Mouse (Mus musculus) myocyte (in vitro differentiated cells): Measurements from ENCODE around the gene F13a1. TPM values are rescaled to one million over a fixed set of nuclear protein-coding genes. Genes with fewer than 3 reads are reported as not detected.

Source experiments
- H3K27me3 ChIP-seq: one replicate; pipeline ENCODE4 v1.6.1; 2011; ENCODE audit not compliant: control insufficient read depth, insufficient read depth, insufficient read length
- H3K36me3 ChIP-seq: one replicate; pipeline ENCODE4 v1.6.1; 2011; ENCODE audit not compliant: control insufficient read depth, insufficient read depth
- H3K4me2 ChIP-seq: one replicate; pipeline ENCODE4 v1.6.1; 2011; ENCODE audit warnings: low read depth, control low read depth
- H3K4me3 ChIP-seq: one replicate; pipeline ENCODE4 v1.5.1; 2011; ENCODE audit warnings: mild to moderate bottlenecking, control low read depth, moderate library complexity
- H3K79me2 ChIP-seq: one replicate; pipeline ENCODE4 v1.6.1; 2011; ENCODE audit not compliant: control insufficient read depth, insufficient read depth
- H3ac ChIP-seq: one replicate; pipeline ENCODE4 v1.6.1; 2011; ENCODE audit not compliant: control insufficient read depth, insufficient read length
- CEBPB ChIP-seq: IDR thresholded peaks from 2 replicates; pipeline ENCODE4 v1.6.1; 2011; ENCODE audit warnings: mild to moderate bottlenecking, moderate library complexity; ENCODE audit not compliant: poor library complexity, insufficient read depth, severe bottlenecking
- E2F4 ChIP-seq: IDR thresholded peaks from one replicate; pipeline ENCODE4 v1.6.1; 2011; ENCODE audit warnings: mild to moderate bottlenecking, control low read depth, moderate library complexity; ENCODE audit not compliant: insufficient read depth
- MAX ChIP-seq: IDR thresholded peaks from one replicate; pipeline ENCODE4 v1.6.1; 2011; ENCODE audit warnings: low read depth, mild to moderate bottlenecking, control low read depth
- MYOD1 ChIP-seq, 3 experiments: IDR thresholded peaks; one replicate each; pipeline ENCODE4 v1.6.1; 2011; ENCODE audit warnings: control low read depth in 2 of 3, low read depth in 2 of 3, mild to moderate bottlenecking in 2 of 3, moderate library complexity in 1 of 3; ENCODE audit not compliant: insufficient read length in 2 of 3, control insufficient read depth in 1 of 3
- MYOG ChIP-seq, 3 experiments: IDR thresholded peaks; one replicate each; pipeline ENCODE4 v1.6.1; 2011; ENCODE audit warnings: control low read depth in 2 of 3, low read depth in 2 of 3, mild to moderate bottlenecking in 2 of 3; ENCODE audit not compliant: insufficient read length in 2 of 3, control insufficient read depth in 1 of 3, insufficient read depth in 1 of 3
- POLR2A ChIP-seq: IDR thresholded peaks from one replicate; pipeline ENCODE4 v1.6.1; 2011; ENCODE audit warnings: low read depth, mild to moderate bottlenecking, control low read depth, moderate library complexity; ENCODE audit not compliant: insufficient read length
- POLR2AphosphoS2 ChIP-seq: IDR thresholded peaks from one replicate; pipeline ENCODE4 v1.6.1; 2011; ENCODE audit warnings: low read depth, control low read depth; ENCODE audit not compliant: insufficient read length
- REST ChIP-seq: IDR thresholded peaks from one replicate; pipeline ENCODE4 v1.6.1; 2011; ENCODE audit warnings: mild to moderate bottlenecking, control low read depth, moderate library complexity; ENCODE audit not compliant: insufficient read depth, insufficient read length
- SRF ChIP-seq: IDR thresholded peaks from one replicate; pipeline ENCODE4 v1.6.1; 2011; ENCODE audit warnings: low read depth; ENCODE audit not compliant: control insufficient read depth, insufficient read length
- TCF12 ChIP-seq: IDR thresholded peaks from one replicate; pipeline ENCODE4 v1.6.1; 2011; ENCODE audit warnings: mild to moderate bottlenecking, control low read depth; ENCODE audit not compliant: poor library complexity, insufficient read depth, severe bottlenecking
- TCF3 ChIP-seq: IDR thresholded peaks from one replicate; pipeline ENCODE4 v1.6.1; 2011; ENCODE audit warnings: low read depth, control low read depth; ENCODE audit not compliant: insufficient read length
- USF1 ChIP-seq: IDR thresholded peaks from one replicate; pipeline ENCODE4 v1.6.1; 2011; ENCODE audit warnings: low read depth, mild to moderate bottlenecking, control low read depth, moderate library complexity
- polyA plus RNA-seq: library from polyadenylated mRNA; unstranded; fragments of >200 nt; fragmentation: generic; extraction: Trizol; gene quantifications from one replicate; pipeline ENCODE4 v1.2.1, GENCODE M21; 2012; ENCODE audit warnings: missing spikeins

The F13a1 gene
- polyA plus RNA-seq, 1 experiment, result 0.22 TPM

DNA sequence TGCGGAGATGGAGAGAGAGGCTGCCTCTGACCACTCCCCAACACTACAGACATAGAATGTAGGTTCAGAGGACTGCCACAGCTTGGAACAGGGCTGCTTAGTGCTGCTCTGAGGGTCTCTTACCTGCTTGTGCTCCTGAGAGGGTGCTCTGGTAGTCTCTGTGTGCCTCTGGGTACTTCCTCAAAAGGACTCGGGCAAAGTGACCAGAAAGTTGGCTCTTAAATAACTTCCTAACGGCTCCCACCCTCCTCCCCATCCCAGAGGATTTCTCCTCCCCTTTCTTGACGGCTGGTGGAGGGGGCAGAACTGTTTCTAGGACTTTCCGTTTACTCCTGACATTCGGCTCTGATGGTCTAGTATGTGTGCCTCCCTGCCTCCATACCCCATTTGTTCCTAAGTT lies 1.0 kb downstream of the F13a1 start:
- no peaks in the 10 kb centered on the region for H3K36me3 ChIP-seq
- no peaks in the 10 kb centered on the region for H3K79me2 ChIP-seq
- TF ChIP-seq REST (no peak), E2F4 (no peak), POLR2AphosphoS2 (no peak), TCF12 (no peak), USF1 (no peak), MAX (no peak), CEBPB (no peak)
- no peaks in the 10 kb centered on the region for H3K27me3 ChIP-seq
- H3K4me3 ChIP-seq, result no peak overlapping the region
- no peak overlapping the region for H3ac ChIP-seq
- no peak overlapping the region for H3K4me2 ChIP-seq

DNA sequence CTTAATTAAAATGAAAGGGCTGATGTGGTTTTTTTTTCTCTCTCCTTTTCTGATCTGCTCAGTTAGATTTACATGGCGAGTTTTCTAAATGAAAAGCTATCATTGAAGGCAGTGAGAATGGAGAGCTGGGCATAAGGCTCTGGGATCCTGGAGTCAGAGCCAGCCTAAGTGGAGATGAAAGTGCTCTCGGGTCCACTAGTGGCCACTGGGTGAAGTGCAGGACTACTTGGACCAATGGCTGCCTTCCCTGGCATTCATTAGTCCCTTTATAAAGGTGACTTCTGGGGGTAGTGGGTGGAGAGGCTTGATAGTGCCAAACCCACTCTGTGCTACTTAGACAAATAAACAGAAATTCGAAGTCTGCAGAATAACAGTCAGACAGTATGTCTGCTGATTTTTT lies 5.0 kb downstream of the F13a1 start:
- no peaks in the 10 kb centered on the region for H3K79me2 ChIP-seq
- no peaks in the 10 kb centered on the region for H3K36me3 ChIP-seq
- no peak overlapping the region for H3ac ChIP-seq
- H3K4me2 ChIP-seq, result no peak overlapping the region
- TF ChIP-seq MAX (no peak), E2F4 (no peak), SRF (no peak)
- H3K27me3 ChIP-seq, result no peaks in the 10 kb centered on the region
- H3K4me3 ChIP-seq, result no peak overlapping the region

DNA sequence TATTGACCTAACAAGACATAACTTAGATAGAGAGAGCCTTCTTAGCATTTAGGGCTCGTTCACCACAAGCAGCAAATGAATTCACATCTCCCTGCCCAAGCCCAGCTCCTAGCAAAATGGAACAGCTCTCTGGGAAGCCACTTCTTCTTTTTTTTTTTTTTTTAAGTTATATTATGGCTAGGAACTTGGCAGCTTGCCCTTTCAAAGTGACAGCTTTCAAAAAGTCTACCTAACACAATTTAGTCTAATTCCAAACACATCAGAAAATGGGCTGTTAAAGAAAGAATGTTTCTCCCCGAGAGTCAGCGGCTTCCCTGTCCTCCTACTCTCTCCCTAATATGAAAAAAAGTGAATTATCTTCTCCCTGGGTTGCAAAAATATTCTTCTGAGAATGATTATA lies 15.3 kb downstream of the F13a1 start:
- Histone ChIP-seq H3K36me3 (no peaks in the 10 kb centered on the region), H3K4me3 (no peak overlapping the region), H3K79me2 (no peaks in the 10 kb centered on the region), H3K27me3 (no peaks in the 10 kb centered on the region), H3ac (no peak overlapping the region), H3K4me2 (no peak overlapping the region)
- TF ChIP-seq USF1, result no peak
- TF ChIP-seq E2F4, result no peak
- TF ChIP-seq POLR2AphosphoS2, result no peak
- no peak for TF ChIP-seq TCF12
- no peak for TF ChIP-seq CEBPB
- TF ChIP-seq MAX, result no peak
- TF ChIP-seq TCF3, result no peak
- TF ChIP-seq MYOG (IDR thresholded peaks at IDR 0.05; ENCODE audit: control insufficient read depth in 1 of 3, insufficient read depth in 1 of 3, insufficient read length in 2 of 3, low read depth in 2 of 3), result no peak

DNA sequence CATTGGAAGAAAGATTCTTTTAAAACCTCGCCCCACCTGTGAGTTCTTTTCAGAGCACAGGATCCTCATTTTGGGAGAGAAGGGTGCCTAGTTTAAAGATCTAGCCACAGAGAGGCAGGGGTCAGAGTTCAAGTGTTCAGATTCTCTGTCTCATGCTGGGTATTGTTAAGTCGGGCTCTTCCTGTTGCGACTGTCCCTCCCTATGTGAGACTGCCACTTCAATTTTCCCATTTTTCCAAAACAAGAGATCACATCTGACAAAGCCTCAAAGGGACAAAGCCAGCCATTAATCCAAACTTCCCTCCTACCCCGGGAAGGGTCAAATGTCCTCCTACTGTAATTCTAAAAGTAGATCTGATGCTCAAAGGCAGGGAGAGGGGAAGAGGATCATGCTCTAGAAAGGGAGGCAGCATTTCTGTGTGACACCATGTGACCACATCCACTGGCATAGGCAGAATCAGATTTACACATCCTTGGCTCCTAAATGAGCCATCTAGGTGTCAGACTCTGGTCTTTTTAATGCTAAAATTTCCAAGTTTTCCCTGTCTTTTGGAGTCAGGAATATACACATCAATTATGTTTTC lies 24.0 kb downstream of the F13a1 start:
- Histone ChIP-seq H3K36me3 (no peaks in the 10 kb centered on the region), H3K27me3 (no peaks in the 10 kb centered on the region), H3K4me2 (no peak overlapping the region), H3ac (no peak overlapping the region), H3K79me2 (no peaks in the 10 kb centered on the region), H3K4me3 (no peak overlapping the region)
- no peak for TF ChIP-seq MYOD1 (IDR thresholded peaks at IDR 0.05; ENCODE audit: control insufficient read depth in 1 of 3, insufficient read length in 2 of 3, low read depth in 2 of 3)
- no peak for TF ChIP-seq CEBPB
- TF ChIP-seq POLR2A, result no peak
- TF ChIP-seq POLR2AphosphoS2, result no peak
- TF ChIP-seq MYOG (IDR thresholded peaks at IDR 0.05; ENCODE audit: control insufficient read depth in 1 of 3, insufficient read depth in 1 of 3, insufficient read length in 2 of 3, low read depth in 2 of 3), result no peak
- no peak for TF ChIP-seq TCF3
- no peak for TF ChIP-seq USF1
- no peak for TF ChIP-seq E2F4
- no peak for TF ChIP-seq TCF12
- no peak for TF ChIP-seq MAX
- no peak for TF ChIP-seq SRF
- TF ChIP-seq REST, result no peak

DNA sequence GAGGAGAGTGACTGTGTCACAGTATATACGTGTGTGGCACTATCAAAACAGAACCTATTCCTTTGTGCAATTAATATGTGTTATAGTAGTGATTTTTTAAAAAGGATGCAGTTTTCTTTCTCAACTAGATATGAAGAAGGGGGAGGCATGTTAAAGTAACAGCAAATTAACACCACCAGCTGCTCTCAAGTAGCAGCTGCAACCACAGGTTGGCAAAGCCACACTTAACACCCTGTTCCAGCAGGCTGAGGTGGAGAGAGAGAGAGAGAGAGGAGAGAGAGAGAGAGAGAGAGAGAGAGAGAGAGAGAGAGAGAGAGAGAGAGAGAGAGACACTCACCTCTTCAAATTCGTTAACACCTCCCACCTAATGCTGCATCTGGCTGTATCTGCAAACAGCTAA lies 28.5 kb downstream of the F13a1 start:
- no peaks in the 10 kb centered on the region for H3K27me3 ChIP-seq
- H3K4me2 ChIP-seq, result peak overlapping the region; percentile 12
- H3K79me2 ChIP-seq, result no peaks in the 10 kb centered on the region
- TF ChIP-seq E2F4, result no peak
- TF ChIP-seq TCF3, result peak; percentile 87
- TF ChIP-seq MAX, result no peak
- TF ChIP-seq MYOG (IDR thresholded peaks at IDR 0.05; ENCODE audit: control insufficient read depth in 1 of 3, insufficient read depth in 1 of 3, insufficient read length in 2 of 3, low read depth in 2 of 3), result peak; percentile 27 to 95 (median 82)
- peak; percentile 78 to 92 (median 80) for TF ChIP-seq MYOD1 (IDR thresholded peaks at IDR 0.05; ENCODE audit: control insufficient read depth in 1 of 3, insufficient read length in 2 of 3, low read depth in 2 of 3)
- TF ChIP-seq SRF, result no peak
- TF ChIP-seq USF1, result no peak
- peak; percentile 88 for TF ChIP-seq TCF12
- TF ChIP-seq REST, result no peak
- TF ChIP-seq CEBPB, result no peak
- H3K36me3 ChIP-seq, result no peaks in the 10 kb centered on the region
- no peak overlapping the region for H3ac ChIP-seq
- H3K4me3 ChIP-seq, result no peak overlapping the region
